Mouse (Mus musculus): ENCODE data around the gene Nanos3. TPM values are rescaled to one million over a fixed set of nuclear protein-coding genes. Genes with fewer than 3 reads are reported as not detected.

Nanos3 gene
- total and polyA plus RNA-seq, 3 experiments = not detected

- H3K27me3 ChIP-seq (replicated peaks) = no peaks in the 10 kb centered on the region
- no peaks in the 10 kb centered on the region for H3K9me3 ChIP-seq (replicated peaks; ENCODE audit: low read length)
- H3K4me2 ChIP-seq (ENCODE audit: insufficient read depth, low read depth, poor library complexity, severe bottlenecking) = peak overlapping the region; percentile 30
- peak overlapping the region; percentile 43 for H3K27ac ChIP-seq (ENCODE audit: insufficient read depth, low read depth)
- H3K36me3 ChIP-seq (replicated peaks in 1 of 2; ENCODE audit: control insufficient read depth in 1 of 2, insufficient read depth in 1 of 2, low read length in 1 of 2) = peaks cover 4 to 34% of the 10 kb centered on the region in 2 experiments
- no peak overlapping the region for H3K9ac ChIP-seq (ENCODE audit: insufficient read depth, low read depth)
- in situ Hi-C loops (cut with MboI; ENCODE audit: low pct_ligation_motif_present, low pct_unique_long_range_greater_than_20kb, low sequenced_read_pairs) (no loop called here), dilution Hi-C loops (cut with MboI; ENCODE audit: extremely low pct_ligation_motif_present, extremely low pct_unique_long_range_greater_than_20kb, low sequenced_read_pairs) (no loop called here)
- peak; percentile 80 for DNase-seq (ENCODE audit: extremely low read depth)
- TF ChIP-seq SIN3A (IDR thresholded peaks at IDR 0.05; ENCODE audit: low read length) = 0 out of 2 replicates have a peak, but pooled peaks have one; percentile 51
- peak; percentile 54; the same call in 1 of the 2 replicates for TF ChIP-seq MAFK (IDR thresholded peaks at IDR 0.05; ENCODE audit: insufficient replicate concordance, low read length)
- TF ChIP-seq CHD2 (IDR thresholded peaks at IDR 0.05; ENCODE audit: low read length) = peak; percentile 36
- no peak for TF ChIP-seq USF2 (conservative IDR thresholded peaks at IDR 0.05; ENCODE audit: low read depth, low read length)
- no peak; the same call in 1 of the 2 replicates for TF ChIP-seq RAD21 (IDR thresholded peaks at IDR 0.05; ENCODE audit: low read depth, low read length)
- TF ChIP-seq ZC3H11A (IDR thresholded peaks at IDR 0.05; ENCODE audit: low read depth, low read length) = no peak
- TF ChIP-seq MAZ (IDR thresholded peaks at IDR 0.05; ENCODE audit: low read depth, low read length) = peak; percentile 53; the same call in 1 of the 2 replicates
- TF ChIP-seq GABPA (IDR thresholded peaks at IDR 0.05; ENCODE audit: insufficient replicate concordance, low read depth, low read length) = no peak
- no peak for TF ChIP-seq ZNF384 (IDR thresholded peaks at IDR 0.05; ENCODE audit: low read depth, low read length)
- TF ChIP-seq CTCF (conservative IDR thresholded peaks at IDR 0.05 in 1 of 2, IDR thresholded peaks at IDR 0.05 in 1 of 2; ENCODE audit: low read depth in 2 of 2, low read length in 2 of 2) = no peak
- TF ChIP-seq ZMIZ1 (IDR thresholded peaks at IDR 0.05; ENCODE audit: low read depth, low read length) = 0 out of 2 replicates have a peak, but pooled peaks have one; percentile 44
- no peak for TF ChIP-seq NRF1 (IDR thresholded peaks at IDR 0.05; ENCODE audit: low read depth, low read length)
- no peak for TF ChIP-seq MAX (IDR thresholded peaks at IDR 0.05; ENCODE audit: low read length)
- no peak; the same call in 1 of the 2 replicates for TF ChIP-seq MEF2A (IDR thresholded peaks at IDR 0.05; ENCODE audit: borderline replicate concordance, low read depth, low read length)
- TF ChIP-seq IRF4 (IDR thresholded peaks at IDR 0.05; ENCODE audit: low read depth, low read length) = peak; percentile 21; the same call in 1 of the 2 replicates
- no peak for TF ChIP-seq JUN (IDR thresholded peaks at IDR 0.05; ENCODE audit: insufficient read depth, low read depth, low read length)
- TF ChIP-seq USF1 (IDR thresholded peaks at IDR 0.05; ENCODE audit: low read depth, low read length) = no peak
- TF ChIP-seq CHD1 (IDR thresholded peaks at IDR 0.05; ENCODE audit: low read depth, low read length) = no peak
- no peak for TF ChIP-seq TBP (conservative IDR thresholded peaks at IDR 0.05; ENCODE audit: low read depth, low read length)
- TF ChIP-seq BHLHE40 (IDR thresholded peaks at IDR 0.05; ENCODE audit: low read depth, low read length) = peak; percentile 22; the same call in 1 of the 2 replicates
- no peak for TF ChIP-seq SMC3 (IDR thresholded peaks at IDR 0.05; ENCODE audit: low read depth, low read length)
- no peak for TF ChIP-seq UBTF (IDR thresholded peaks at IDR 0.05; ENCODE audit: low read depth, low read length)
- no peak for TF ChIP-seq JUND (conservative IDR thresholded peaks at IDR 0.05; ENCODE audit: low read depth, low read length)
- no peak; the same call in 1 of the 2 replicates for TF ChIP-seq TCF12 (IDR thresholded peaks at IDR 0.05; ENCODE audit: low read depth, low read length)
- TF ChIP-seq NELFE (IDR thresholded peaks at IDR 0.05; ENCODE audit: low read depth, low read length) = no peak
- TF ChIP-seq POLR2AphosphoS2 (IDR thresholded peaks at IDR 0.05; ENCODE audit: low read depth, low read length) = no peak
- no peak; the same call in 1 of the 2 replicates for TF ChIP-seq EP300 (IDR thresholded peaks at IDR 0.05; ENCODE audit: low read length)
- no peak for TF ChIP-seq RCOR1 (conservative IDR thresholded peaks at IDR 0.05; ENCODE audit: low read depth, low read length)
- TF ChIP-seq MYC (IDR thresholded peaks at IDR 0.05; ENCODE audit: low read depth, low read length) = no peak
- TF ChIP-seq KAT2A (IDR thresholded peaks at IDR 0.05; ENCODE audit: insufficient replicate concordance, low read length) = no peak
- TF ChIP-seq ZKSCAN1 (IDR thresholded peaks at IDR 0.05; ENCODE audit: borderline replicate concordance, low read depth, low read length) = no peak
- TF ChIP-seq ELF1 (IDR thresholded peaks at IDR 0.05; ENCODE audit: low read depth, low read length) = no peak
- no peak for TF ChIP-seq HCFC1 (IDR thresholded peaks at IDR 0.05; ENCODE audit: low read depth, low read length)
- no peak for TF ChIP-seq POLR2A (IDR thresholded peaks at IDR 0.05; ENCODE audit: low read depth, low read length)
- TF ChIP-seq E2F4 (IDR thresholded peaks at IDR 0.05; ENCODE audit: insufficient replicate concordance, low read depth, low read length) = no peak
- TF ChIP-seq PAX5 (IDR thresholded peaks at IDR 0.05; ENCODE audit: low read length) = no peak
- peak; percentile 48 for TF ChIP-seq ETS1 (conservative IDR thresholded peaks at IDR 0.05; ENCODE audit: low read depth, low read length)
- TF ChIP-seq MXI1 (IDR thresholded peaks at IDR 0.05; ENCODE audit: low read depth, low read length) = no peak
- no peaks in the 10 kb centered on the region for H3K79me2 ChIP-seq (replicated peaks; ENCODE audit: control insufficient read depth, extremely low read depth, insufficient read depth, poor library complexity, severe bottlenecking)
- peak overlapping the region in 1 of 3 experiments; percentile 17 for H3K4me3 ChIP-seq (replicated peaks in 1 of 3; ENCODE audit: low read depth in 2 of 3, low read length in 2 of 3, poor library complexity in 1 of 3)
- H3K4me1 ChIP-seq (ENCODE audit: control insufficient read depth in 1 of 2, insufficient read depth in 2 of 2) = peaks cover 27 to 45% of the 10 kb centered on the region in 2 experiments
Observed at GRCm38 (mm10) chr8:84127202-84127901, 57.7 kb downstream of the Nanos3 start.

All from CH12.LX (cell line).